Mouse (Mus musculus) kidney, embryonic 15.5 days (tissue): ENCODE results near the gene Agt. TPM values are rescaled to one million over a fixed set of nuclear protein-coding genes. Genes with fewer than 3 reads are reported as not detected.
A peak's percentile ranks its signal among the peaks of the same experiment; 100 is the strongest.

ENCODE experiments used
- ATAC-seq: fragments of 200-750 bp; cut with Nextera tagmentation; replicated peaks from 2 replicates; pipeline ENCODE4 v1.8.0; 2017; ENCODE audit warnings: moderate TSS enrichment; ENCODE audit not compliant: low FRiP score
- H3K27ac ChIP-seq: fragments of 300-500 bp; sonication (generic); 2 replicates; pipeline ENCODE4 v1.5.1; 2015; ENCODE audit warnings: mild to moderate bottlenecking, inconsistent platforms
- H3K27me3 ChIP-seq: fragments of 300-500 bp; sonication (generic); 2 replicates; pipeline ENCODE4 v1.6.1; 2015; ENCODE audit warnings: inconsistent platforms
- H3K36me3 ChIP-seq: fragments of 300-500 bp; sonication (generic); 2 replicates; pipeline ENCODE4 v1.6.1; 2015; ENCODE audit warnings: inconsistent platforms
- H3K4me1 ChIP-seq: fragments of 300-500 bp; sonication (generic); 2 replicates; pipeline ENCODE4 v1.6.1; 2015; ENCODE audit warnings: inconsistent platforms
- H3K4me2 ChIP-seq: fragments of 300-500 bp; sonication (generic); 2 replicates; pipeline ENCODE4 v1.6.1; 2015; ENCODE audit warnings: moderate library complexity, mild to moderate bottlenecking, inconsistent platforms
- H3K4me3 ChIP-seq: fragments of 300-500 bp; sonication (generic); replicated peaks from 2 replicates; pipeline ENCODE4 v1.5.1; 2015; ENCODE audit warnings: mild to moderate bottlenecking, inconsistent platforms
- H3K9ac ChIP-seq: fragments of 300-500 bp; sonication (generic); 2 replicates; pipeline ENCODE4 v1.6.1; 2015; ENCODE audit warnings: mild to moderate bottlenecking, inconsistent platforms
- H3K9me3 ChIP-seq: fragments of 300-500 bp; sonication (generic); replicated peaks from 2 replicates; pipeline ENCODE4 v1.6.1; 2016; ENCODE audit warnings: inconsistent platforms
- WGBS: fragments of 180-500 bp; shearing (Covaris S2); methylation state at CpG from one replicate; pipeline ENCODE4 v1.1.7; 2015; ENCODE audit warnings: mixed read lengths; 5-methylcytosine and 5-hydroxymethylcytosine counted together
- polyA plus RNA-seq: library from polyadenylated mRNA; unstranded; fragments of >200 nt; fragmentation: Nextera tagmentation; extraction: Ambion mirVana; gene quantifications from 2 replicates; pipeline ENCODE4 v1.2.1, GENCODE M21; 2015

The Agt gene
- polyA plus RNA-seq, 1 experiment from 2014 or later, result 3.2 TPM

DNA sequence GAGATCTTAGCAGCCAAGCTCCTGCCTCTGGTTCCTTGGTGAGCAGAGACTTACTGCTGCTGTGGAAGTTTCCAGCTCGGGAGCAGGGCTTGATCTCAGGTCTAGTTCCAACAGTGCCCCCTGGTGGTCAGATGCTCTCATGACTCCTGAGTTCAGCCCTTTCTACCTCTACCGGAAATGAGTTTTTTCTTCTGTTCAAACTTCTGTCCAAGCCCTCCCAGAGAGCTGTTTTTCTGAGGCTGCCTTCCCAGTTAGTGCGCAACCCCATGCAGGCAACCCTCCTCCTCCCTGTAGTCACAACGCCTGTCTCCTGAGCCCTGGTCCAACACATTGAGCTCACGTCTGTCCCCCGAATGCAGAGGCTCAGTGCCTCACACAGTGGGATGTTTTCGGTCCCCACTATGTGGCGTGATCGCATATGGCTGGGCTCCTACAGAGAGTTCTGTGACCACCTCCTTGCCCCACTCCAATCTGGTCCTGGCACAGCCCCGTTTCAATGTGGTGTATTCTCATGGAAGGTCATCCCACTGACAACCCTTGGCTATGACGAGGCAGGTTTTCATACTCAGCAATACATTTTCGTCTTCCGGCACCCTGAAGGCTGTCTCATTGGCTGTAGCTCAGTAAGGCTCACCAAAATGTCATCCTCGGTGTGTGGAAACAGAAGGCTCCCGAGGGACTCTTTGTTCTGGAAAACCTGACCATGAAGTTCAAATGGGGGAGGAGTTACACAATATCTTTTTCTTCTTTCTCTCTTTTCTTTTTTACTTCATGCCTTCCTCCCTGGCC, 4.2 kb upstream of the Agt start:
- no peaks in the 10 kb centered on the region for H3K36me3 ChIP-seq
- H3K9me3 ChIP-seq, result no peaks in the 10 kb centered on the region
- H3K27ac ChIP-seq, result 0 out of 2 replicates have a peak overlapping the region, but pooled peaks have one; percentile 28
- 64% methylated on average over 15 of the region's 15 CpGs for WGBS
- H3K27me3 ChIP-seq, result no peaks in the 10 kb centered on the region
- H3K4me3 ChIP-seq, result no peak overlapping the region
- no peak overlapping the region for H3K4me2 ChIP-seq
- H3K4me1 ChIP-seq, result peaks cover 12% of the 10 kb centered on the region; the same call in 1 of the 2 replicates
- H3K9ac ChIP-seq, result no peak overlapping the region
- ATAC-seq, result 0 out of 2 replicates have a peak, but pooled peaks have one; percentile 40

DNA sequence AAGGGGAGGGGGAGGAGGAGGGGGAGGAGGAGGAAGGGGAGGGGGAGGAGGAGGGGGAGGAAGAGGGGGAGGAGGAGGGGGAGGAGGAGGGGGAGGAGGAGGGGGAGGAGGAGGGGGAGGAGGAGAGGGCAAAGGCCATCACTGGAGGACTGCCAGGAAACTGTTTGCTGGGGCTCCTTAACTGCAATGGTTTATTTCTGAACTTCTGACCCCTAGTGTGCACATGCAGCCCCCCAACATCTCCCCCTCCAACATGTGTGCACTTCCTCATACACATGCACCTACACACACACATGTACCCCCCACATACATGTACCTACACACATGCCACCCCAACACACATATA, 2.9 kb upstream of the Agt start:
- Histone ChIP-seq H3K27me3 (no peaks in the 10 kb centered on the region), H3K4me2 (no peak overlapping the region), H3K9me3 (no peaks in the 10 kb centered on the region), H3K4me1 (peaks cover 12% of the 10 kb centered on the region; the same call in 1 of the 2 replicates), H3K36me3 (no peaks in the 10 kb centered on the region), H3K4me3 (no peak overlapping the region), H3K9ac (no peak overlapping the region), H3K27ac (no peak overlapping the region)
- ATAC-seq, result no peak

DNA sequence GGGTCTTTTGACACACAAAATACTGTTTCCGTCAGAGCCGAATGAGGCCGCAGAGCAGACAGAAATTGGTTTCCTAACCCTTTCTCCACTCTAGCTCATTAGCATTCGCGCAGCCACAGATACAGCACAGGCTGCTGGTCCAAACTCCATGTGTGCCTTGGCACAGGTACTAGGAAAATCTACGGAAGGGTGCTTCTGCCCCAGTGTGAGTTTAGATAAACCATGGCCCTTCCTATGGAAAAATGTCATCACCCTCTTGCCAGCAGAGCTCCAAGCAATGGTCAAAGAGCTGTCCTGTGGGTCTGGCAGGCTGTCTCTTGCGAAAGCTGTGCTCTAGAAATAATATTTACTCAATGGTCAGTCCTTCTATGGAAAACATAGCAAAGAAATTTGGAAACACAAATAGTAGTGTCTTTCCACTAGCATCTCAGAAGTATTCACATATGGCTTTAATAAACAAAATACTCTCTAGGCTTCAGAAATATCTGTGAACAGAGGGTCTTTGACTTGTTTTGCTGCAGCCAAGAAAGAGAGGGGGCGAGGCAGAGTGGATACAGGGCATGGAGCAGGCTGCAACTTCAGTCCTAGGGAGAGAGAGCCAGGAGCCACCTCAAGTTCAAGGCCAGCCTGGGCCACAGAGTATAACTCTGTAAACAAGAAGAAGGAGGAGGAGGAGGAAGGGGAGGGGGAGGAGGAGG, 2.4 kb upstream of the Agt start:
- H3K4me2 ChIP-seq, result no peak overlapping the region
- H3K4me1 ChIP-seq, result peaks cover 12% of the 10 kb centered on the region; the same call in 1 of the 2 replicates
- WGBS, result 72% methylated on average over 8 of the region's 8 CpGs
- no peak for ATAC-seq
- peak overlapping the region; percentile 13; the same call in 1 of the 2 replicates for H3K27ac ChIP-seq
- no peak overlapping the region for H3K9ac ChIP-seq
- H3K27me3 ChIP-seq, result no peaks in the 10 kb centered on the region
- H3K9me3 ChIP-seq, result no peaks in the 10 kb centered on the region
- H3K36me3 ChIP-seq, result no peaks in the 10 kb centered on the region
- no peak overlapping the region for H3K4me3 ChIP-seq

DNA sequence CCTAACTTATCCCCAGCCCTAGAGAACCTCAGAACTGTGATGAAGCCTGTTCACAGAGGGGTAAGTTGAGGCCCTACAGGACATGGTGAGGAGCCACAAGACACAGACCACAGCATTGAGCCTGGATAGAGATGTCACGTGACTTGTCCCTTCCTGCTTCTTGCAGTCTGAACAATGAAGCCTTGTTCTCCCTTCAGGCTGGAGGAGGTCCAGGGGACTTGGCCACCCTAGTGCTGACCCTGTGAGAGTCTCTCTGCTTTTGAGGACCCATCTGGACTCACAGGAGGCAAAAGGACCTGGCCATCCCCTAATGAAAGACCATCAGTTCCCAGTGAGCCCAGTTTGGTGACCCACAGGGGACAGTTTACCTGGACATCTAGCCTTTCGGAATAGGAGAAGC, 406 bp downstream of the Agt start:
- H3K36me3 ChIP-seq, result no peaks in the 10 kb centered on the region
- H3K4me1 ChIP-seq, result peaks cover 12% of the 10 kb centered on the region; the same call in 1 of the 2 replicates
- H3K27ac ChIP-seq, result no peak overlapping the region
- no peak overlapping the region for H3K9ac ChIP-seq
- H3K4me3 ChIP-seq, result no peak overlapping the region
- H3K27me3 ChIP-seq, result no peaks in the 10 kb centered on the region
- ATAC-seq, result no peak
- no peak overlapping the region for H3K4me2 ChIP-seq
- 72% methylated on average over 2 of the region's 2 CpGs for WGBS
- no peaks in the 10 kb centered on the region for H3K9me3 ChIP-seq

DNA sequence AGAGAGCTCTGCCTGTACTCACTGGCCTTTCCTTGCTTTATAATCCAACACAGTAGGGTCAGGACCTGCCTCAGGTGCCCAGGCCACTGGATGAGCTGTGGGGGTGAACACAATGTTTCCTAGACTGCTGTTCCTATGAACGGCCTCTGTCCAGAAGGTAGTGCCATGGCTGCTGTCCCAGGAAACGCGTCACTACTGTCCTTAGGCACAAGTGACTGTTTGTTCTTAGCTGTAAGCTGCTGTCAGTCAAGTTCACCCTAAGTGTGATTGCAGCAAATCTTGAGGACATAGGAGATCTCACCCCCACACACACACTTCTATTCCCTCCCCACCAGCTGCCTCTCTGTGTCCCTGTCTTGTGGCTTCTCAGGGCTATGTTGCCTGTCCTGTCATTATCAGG, 1.9 kb downstream of the Agt start:
- H3K9ac ChIP-seq, result no peak overlapping the region
- H3K27ac ChIP-seq, result no peak overlapping the region
- no peak for ATAC-seq
- no peaks in the 10 kb centered on the region for H3K9me3 ChIP-seq
- 0 out of 2 replicates have a peak, but pooled peaks cover 5% of the 10 kb centered on the region for H3K4me1 ChIP-seq
- WGBS, result 87% methylated on average over 3 of the region's 3 CpGs
- H3K4me2 ChIP-seq, result no peak overlapping the region
- no peak overlapping the region for H3K4me3 ChIP-seq
- H3K36me3 ChIP-seq, result no peaks in the 10 kb centered on the region
- H3K27me3 ChIP-seq, result no peaks in the 10 kb centered on the region

DNA sequence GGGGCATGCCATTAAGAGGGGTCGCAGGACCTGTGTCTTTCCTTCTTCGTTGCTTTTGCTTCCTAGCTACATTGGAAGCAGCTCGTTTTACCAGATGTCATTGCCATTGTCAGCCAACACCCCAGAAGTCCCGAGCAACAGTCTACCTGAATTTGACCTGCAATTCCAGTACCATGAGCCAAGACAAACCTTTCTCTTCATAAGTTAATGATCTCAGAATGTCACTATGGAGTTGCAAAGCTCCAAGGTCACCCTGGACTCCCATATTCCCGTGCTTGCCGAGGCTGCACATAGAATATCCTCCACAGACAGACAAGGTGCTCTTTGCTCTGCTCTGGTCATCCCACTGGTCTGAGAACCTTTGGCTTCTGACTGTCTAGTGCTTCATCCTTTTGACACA, 2.4 kb downstream of the Agt start:
- Histone ChIP-seq H3K36me3 (no peaks in the 10 kb centered on the region), H3K4me3 (no peak overlapping the region), H3K4me1 (0 out of 2 replicates have a peak, but pooled peaks cover 5% of the 10 kb centered on the region), H3K27me3 (no peaks in the 10 kb centered on the region), H3K9me3 (no peaks in the 10 kb centered on the region), H3K27ac (no peak overlapping the region), H3K4me2 (no peak overlapping the region), H3K9ac (no peak overlapping the region)
- WGBS, result 80% methylated on average over 6 of the region's 6 CpGs
- no peak for ATAC-seq

- Histone ChIP-seq H3K36me3 (peaks cover 6% of the 10 kb centered on the region), H3K27me3 (no peaks in the 10 kb centered on the region), H3K4me2 (no peak overlapping the region), H3K27ac (no peak overlapping the region), H3K4me3 (no peak overlapping the region), H3K9me3 (no peaks in the 10 kb centered on the region), H3K4me1 (no peaks in the 10 kb centered on the region), H3K9ac (no peak overlapping the region)
- no peak for ATAC-seq
- 70% methylated on average over 5 of the region's 5 CpGs for WGBS
Measured at GRCm38 (mm10) chr8:124557476-124557875, 12.0 kb downstream of the Agt start.

- no peaks in the 10 kb centered on the region for H3K9me3 ChIP-seq
- H3K9ac ChIP-seq, result no peak overlapping the region
- H3K4me1 ChIP-seq, result no peaks in the 10 kb centered on the region
- peaks cover 14% of the 10 kb centered on the region for H3K36me3 ChIP-seq
- no peak overlapping the region for H3K4me2 ChIP-seq
- no peak overlapping the region for H3K4me3 ChIP-seq
- 83% methylated on average over 13 of the region's 13 CpGs for WGBS
- no peak overlapping the region for H3K27ac ChIP-seq
- no peaks in the 10 kb centered on the region for H3K27me3 ChIP-seq
- ATAC-seq, result no peak
Measured at GRCm38 (mm10) chr8:124556658-124557057, 12.8 kb downstream of the Agt start.

DNA sequence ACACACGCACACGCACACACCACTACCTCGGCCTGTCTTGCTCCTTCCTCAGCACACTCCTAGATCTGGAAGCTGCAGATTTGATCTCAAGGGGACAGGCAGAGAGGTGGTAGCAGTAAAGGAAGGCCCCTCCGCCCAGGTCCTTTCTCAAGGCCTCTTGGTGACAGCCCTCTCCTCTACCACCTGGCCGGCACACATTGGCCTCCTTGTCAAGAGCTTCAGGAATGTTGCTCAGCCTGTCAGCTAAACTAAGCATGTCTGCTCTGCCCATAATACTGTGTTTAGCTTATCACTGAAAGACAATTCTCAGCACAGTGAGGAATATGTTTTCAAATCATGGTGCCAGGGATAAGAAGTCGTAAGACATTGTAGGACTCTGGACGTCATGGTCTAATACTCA, 13.3 kb downstream of the Agt start:
- Histone ChIP-seq H3K27me3 (no peaks in the 10 kb centered on the region), H3K4me2 (no peak overlapping the region), H3K27ac (no peak overlapping the region), H3K9ac (no peak overlapping the region), H3K36me3 (peaks cover 19% of the 10 kb centered on the region), H3K4me1 (no peaks in the 10 kb centered on the region), H3K4me3 (no peak overlapping the region), H3K9me3 (no peaks in the 10 kb centered on the region)
- WGBS, result 88% methylated on average over 7 of the region's 7 CpGs
- no peak for ATAC-seq

DNA sequence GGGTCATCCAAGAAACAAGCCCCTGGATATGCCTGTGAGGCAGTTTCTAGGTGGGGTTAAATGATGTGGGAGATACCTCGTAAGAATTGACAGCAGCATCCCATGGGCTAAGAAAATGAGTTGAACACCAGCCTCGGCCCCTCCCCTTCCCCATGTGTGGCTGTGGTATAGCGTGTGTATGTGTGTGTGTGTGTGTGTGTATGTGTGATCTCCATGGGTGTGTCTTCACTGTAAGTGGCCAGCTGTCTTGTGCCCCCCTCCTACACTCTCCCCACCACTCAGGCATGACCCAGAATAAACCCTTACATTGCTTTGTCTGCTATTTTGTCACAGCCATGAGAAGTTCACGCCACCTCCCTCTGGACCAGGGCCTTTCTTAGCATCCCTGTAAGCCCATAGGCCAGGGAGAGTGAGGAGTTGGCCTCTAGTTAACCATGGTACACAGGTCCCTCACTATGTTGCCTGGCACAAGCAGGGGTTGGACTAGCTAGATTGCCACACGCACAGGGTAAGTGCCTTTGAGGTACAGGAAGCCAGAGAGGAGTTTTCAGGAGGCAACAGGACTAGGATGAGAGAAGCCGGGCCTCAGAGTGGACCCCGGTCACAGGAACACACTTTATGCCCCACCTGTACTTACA, 14.3 kb downstream of the Agt start:
- Histone ChIP-seq H3K9ac (no peak overlapping the region), H3K27me3 (no peaks in the 10 kb centered on the region), H3K27ac (no peak overlapping the region), H3K4me1 (no peaks in the 10 kb centered on the region), H3K4me2 (no peak overlapping the region), H3K4me3 (no peak overlapping the region), H3K9me3 (no peaks in the 10 kb centered on the region), H3K36me3 (peaks cover 28% of the 10 kb centered on the region)
- 87% methylated on average over 7 of the region's 7 CpGs for WGBS
- ATAC-seq, result no peak

GRCm38 (mm10) chr8:124551011-124551661, 18.4 kb downstream of the Agt start:
- H3K27ac ChIP-seq, result no peak overlapping the region
- H3K4me3 ChIP-seq, result no peak overlapping the region
- no peaks in the 10 kb centered on the region for H3K27me3 ChIP-seq
- H3K36me3 ChIP-seq, result peaks cover 67% of the 10 kb centered on the region
- H3K4me2 ChIP-seq, result no peak overlapping the region
- H3K9me3 ChIP-seq, result no peaks in the 10 kb centered on the region
- 95% methylated on average over 15 of the region's 15 CpGs for WGBS
- H3K9ac ChIP-seq, result no peak overlapping the region
- no peaks in the 10 kb centered on the region for H3K4me1 ChIP-seq
- no peak for ATAC-seq

GRCm38 (mm10) chr8:124548187-124548586, 21.3 kb downstream of the Agt start:
- ATAC-seq, result no peak
- Histone ChIP-seq H3K4me2 (no peak overlapping the region), H3K36me3 (peaks cover 96% of the 10 kb centered on the region), H3K27me3 (no peaks in the 10 kb centered on the region), H3K4me3 (no peak overlapping the region), H3K9me3 (no peaks in the 10 kb centered on the region), H3K4me1 (no peaks in the 10 kb centered on the region), H3K27ac (no peak overlapping the region), H3K9ac (no peak overlapping the region)
- 95% methylated on average over 1 of the region's 1 CpGs for WGBS
